Mouse (Mus musculus) cerebellum, postnatal 25 days (tissue): ENCODE measurements around the gene Slc27a1.

Source experiments
- DNase-seq, 2 experiments: peaks; one replicate each; pipeline ENCODE4 v3.0.0; 2021; ENCODE audit warnings: mixed read lengths in 2 of 2

Gene Slc27a1

GRCm38 (mm10) chr8:71588762-71589161 lies 20.1 kb downstream of the Slc27a1 start:
- no peak for DNase-seq

- no peak for DNase-seq
Observed at GRCm38 (mm10) chr8:71591017-71591416, 22.3 kb downstream of the Slc27a1 start.

GRCm38 (mm10) chr8:71591471-71592373 lies 23.0 kb downstream of the Slc27a1 start, which contains the start of gene Pgls:
Pgls (plus strand) TSS chr8:71592176.
- DNase-seq = peak; percentile 98

GRCm38 (mm10) chr8:71592374-71593170 lies 23.9 kb downstream of the Slc27a1 start:
- peak; percentile 96 for DNase-seq

- DNase-seq = no peak
Observed at GRCm38 (mm10) chr8:71593556-71594323, 25.1 kb downstream of the Slc27a1 start.

GRCm38 (mm10) chr8:71594324-71594722 lies 25.6 kb downstream of the Slc27a1 start:
- DNase-seq = no peak

- DNase-seq = peak; percentile 95 to 98
Observed at GRCm38 (mm10) chr8:71595862-71596261, 27.2 kb downstream of the Slc27a1 start.

- DNase-seq = no peak
Observed at GRCm38 (mm10) chr8:71596384-71596783, 27.7 kb downstream of the Slc27a1 start.

- no peak for DNase-seq
Observed at GRCm38 (mm10) chr8:71596798-71597197, 28.1 kb downstream of the Slc27a1 start.

- no peak for DNase-seq
Observed at GRCm38 (mm10) chr8:71597451-71597850, 28.8 kb downstream of the Slc27a1 start, which contains the start of gene Fam129c. Fam129c (plus strand) TSS chr8:71597648.

GRCm38 (mm10) chr8:71598375-71598774 lies 29.7 kb downstream of the Slc27a1 start:
- DNase-seq = no peak

GRCm38 (mm10) chr8:71598841-71599240 lies 30.2 kb downstream of the Slc27a1 start:
- DNase-seq = no peak

GRCm38 (mm10) chr8:71601939-71602665 lies 33.4 kb downstream of the Slc27a1 start:
- DNase-seq = no peak

GRCm38 (mm10) chr8:71602666-71603334 lies 34.1 kb downstream of the Slc27a1 start:
- DNase-seq = peak; percentile 38 to 60

- DNase-seq = no peak
Observed at GRCm38 (mm10) chr8:71604021-71604420, 35.3 kb downstream of the Slc27a1 start.

GRCm38 (mm10) chr8:71610822-71611651 lies 42.4 kb downstream of the Slc27a1 start, which contains the start of gene Colgalt1:
Colgalt1 (plus strand) TSS chr8:71610998.
- peak; percentile 94 to 97 for DNase-seq

GRCm38 (mm10) chr8:71612141-71612540 lies 43.5 kb downstream of the Slc27a1 start:
- DNase-seq = no peak

- no peak for DNase-seq
Observed at GRCm38 (mm10) chr8:71613418-71613817, 44.7 kb downstream of the Slc27a1 start.

GRCm38 (mm10) chr8:71619786-71620185 lies 51.1 kb downstream of the Slc27a1 start:
- DNase-seq = no peak

GRCm38 (mm10) chr8:71625088-71625487 lies 56.4 kb downstream of the Slc27a1 start:
- DNase-seq = no peak
